Mouse (Mus musculus): ENCODE measurements around the gene AC140267.1. TPM values are rescaled to one million over a fixed set of nuclear protein-coding genes. Genes with fewer than 3 reads are reported as not detected.

Gene AC140267.1
- total and polyA plus RNA-seq, 3 experiments, result 1.9 TPM; not detected in 2

GRCm38 (mm10) chr15:80199556-80199955 is 36.1 kb upstream of the AC140267.1 start:
- H3K4me1 ChIP-seq (ENCODE audit: control insufficient read depth in 1 of 2, insufficient read depth in 2 of 2, low read length in 2 of 2), result no peaks in the 10 kb centered on the region
- DNase-seq (ENCODE audit: low read depth, low spot score), result no peak
- TF ChIP-seq JUND (IDR thresholded peaks at IDR 0.05; ENCODE audit: low read depth, low read length), result no peak
- TF ChIP-seq NELFE (IDR thresholded peaks at IDR 0.05; ENCODE audit: low read depth, low read length), result no peak
- no peak for TF ChIP-seq MYC (IDR thresholded peaks at IDR 0.05; ENCODE audit: low read depth, low read length)
- TF ChIP-seq SIN3A (IDR thresholded peaks at IDR 0.05; ENCODE audit: low read length), result no peak
- no peak for TF ChIP-seq MEF2A (IDR thresholded peaks at IDR 0.05; ENCODE audit: extremely low read depth, insufficient replicate concordance, low read depth, low read length, poor library complexity, severe bottlenecking)
- TF ChIP-seq SMC3 (IDR thresholded peaks at IDR 0.05; ENCODE audit: low read depth, low read length), result no peak
- TF ChIP-seq EP300 (IDR thresholded peaks at IDR 0.05; ENCODE audit: low read depth in 1 of 2, low read length in 2 of 2), result no peak
- H3K9me3 ChIP-seq (replicated peaks; ENCODE audit: insufficient read depth, low read length), result no peaks in the 10 kb centered on the region
- no peak overlapping the region for H3K27ac ChIP-seq (ENCODE audit: control insufficient read depth, low read depth, low read length)
- no peak overlapping the region for H3K9ac ChIP-seq (ENCODE audit: control insufficient read depth, low read depth, low read length, poor library complexity, severe bottlenecking)
- no peaks in the 10 kb centered on the region for H3K36me3 ChIP-seq (ENCODE audit: control insufficient read depth in 1 of 2, insufficient read depth in 2 of 2, low read length in 2 of 2)
- no peak overlapping the region for H3K4me3 ChIP-seq (ENCODE audit: control insufficient read depth in 1 of 2, insufficient read depth in 1 of 2, low read depth in 2 of 2, low read length in 2 of 2)
- H3K27me3 ChIP-seq (ENCODE audit: control insufficient read depth in 1 of 2, insufficient read depth in 2 of 2, low read length in 2 of 2), result peaks cover 0 to 6% of the 10 kb centered on the region in 2 experiments; a peak in 3 of 4 replicates
- no peaks in the 10 kb centered on the region for H3K79me2 ChIP-seq (ENCODE audit: control insufficient read depth, insufficient read depth, low read length, poor library complexity)

- Histone ChIP-seq H3K4me1 (ENCODE audit: control insufficient read depth in 1 of 2, insufficient read depth in 2 of 2, low read length in 2 of 2) (no peaks in the 10 kb centered on the region), H3K27me3 (ENCODE audit: control insufficient read depth in 1 of 2, insufficient read depth in 2 of 2, low read length in 2 of 2) (peaks cover 0 to 7% of the 10 kb centered on the region in 2 experiments; a peak in 3 of 4 replicates), H3K36me3 (ENCODE audit: control insufficient read depth in 1 of 2, insufficient read depth in 2 of 2, low read length in 2 of 2) (no peaks in the 10 kb centered on the region), H3K27ac (ENCODE audit: control insufficient read depth, low read depth, low read length) (no peak overlapping the region), H3K4me3 (ENCODE audit: control insufficient read depth in 1 of 2, insufficient read depth in 1 of 2, low read depth in 2 of 2, low read length in 2 of 2) (no peak overlapping the region), H3K9me3 (replicated peaks; ENCODE audit: insufficient read depth, low read length) (no peaks in the 10 kb centered on the region), H3K9ac (ENCODE audit: control insufficient read depth, low read depth, low read length, poor library complexity, severe bottlenecking) (no peak overlapping the region), H3K79me2 (ENCODE audit: control insufficient read depth, insufficient read depth, low read length, poor library complexity) (no peaks in the 10 kb centered on the region)
- no peak for TF ChIP-seq ELF1 (IDR thresholded peaks at IDR 0.05; ENCODE audit: low read depth, low read length)
- TF ChIP-seq GABPA (IDR thresholded peaks at IDR 0.05; ENCODE audit: low read depth, low read length), result no peak
- no peak for TF ChIP-seq MXI1 (IDR thresholded peaks at IDR 0.05; ENCODE audit: low read depth, low read length)
- TF ChIP-seq POLR2AphosphoS2 (IDR thresholded peaks at IDR 0.05; ENCODE audit: low read length), result no peak
- no peak for TF ChIP-seq SMC3 (IDR thresholded peaks at IDR 0.05; ENCODE audit: low read depth, low read length)
- no peak for TF ChIP-seq TAL1 (IDR thresholded peaks at IDR 0.05; ENCODE audit: low read length)
- no peak for TF ChIP-seq MAFK (IDR thresholded peaks at IDR 0.05; ENCODE audit: borderline replicate concordance, low read depth, low read length)
- TF ChIP-seq E2F4 (IDR thresholded peaks at IDR 0.05; ENCODE audit: borderline replicate concordance, low read depth, low read length), result no peak
- no peak for TF ChIP-seq EP300 (IDR thresholded peaks at IDR 0.05; ENCODE audit: low read depth in 1 of 2, low read length in 2 of 2)
- no peak for TF ChIP-seq CHD2 (IDR thresholded peaks at IDR 0.05; ENCODE audit: low read length)
- no peak for TF ChIP-seq POLR2AphosphoS5 (IDR thresholded peaks at IDR 0.05; ENCODE audit: borderline replicate concordance, low read depth, low read length)
- TF ChIP-seq ZC3H11A (IDR thresholded peaks at IDR 0.05; ENCODE audit: low read depth, low read length), result no peak
- TF ChIP-seq MAZ (IDR thresholded peaks at IDR 0.05; ENCODE audit: low read depth, low read length), result no peak
- TF ChIP-seq MYC (IDR thresholded peaks at IDR 0.05; ENCODE audit: low read depth, low read length), result no peak
- no peak for TF ChIP-seq TBP (IDR thresholded peaks at IDR 0.05; ENCODE audit: low read depth, low read length)
- no peak for TF ChIP-seq RCOR1 (IDR thresholded peaks at IDR 0.05; ENCODE audit: low read depth, low read length)
- no peak for TF ChIP-seq MYB (IDR thresholded peaks at IDR 0.05; ENCODE audit: low read depth, low read length)
- no peak for DNase-seq (ENCODE audit: low read depth, low spot score)
Measured at GRCm38 (mm10) chr15:80202111-80202775, 33.4 kb upstream of the AC140267.1 start.

All from MEL (cell line).